Mouse (Mus musculus): ENCODE results near the gene Usp38. TPM values are rescaled to one million over a fixed set of nuclear protein-coding genes. Genes with fewer than 3 reads are reported as not detected.
A peak's percentile ranks its signal among the peaks of the same experiment; 100 is the strongest.

Gene Usp38
- polyA plus RNA-seq, 1 experiment: 15.2 TPM

GRCm38 (mm10) chr8:80961070-80961609 is 53.6 kb downstream of the Usp38 start:
- TF ChIP-seq CTCF (IDR thresholded peaks at IDR 0.05; ENCODE audit: borderline replicate concordance, extremely low read depth, insufficient read depth, insufficient read length) (no peak), POLR2A (IDR thresholded peaks at IDR 0.05; ENCODE audit: borderline replicate concordance, extremely low read depth, insufficient read depth, insufficient read length, poor library complexity, severe bottlenecking) (no peak)
- DNase-seq (ENCODE audit: low read depth): no peak

- DNase-seq (ENCODE audit: low read depth): no peak
- no peak for TF ChIP-seq POLR2A (IDR thresholded peaks at IDR 0.05; ENCODE audit: borderline replicate concordance, extremely low read depth, insufficient read depth, insufficient read length, poor library complexity, severe bottlenecking)
- TF ChIP-seq CTCF (IDR thresholded peaks at IDR 0.05; ENCODE audit: borderline replicate concordance, extremely low read depth, insufficient read depth, insufficient read length): no peak
Observed at GRCm38 (mm10) chr8:80959588-80960268, 55.0 kb downstream of the Usp38 start.

- TF ChIP-seq CTCF (IDR thresholded peaks at IDR 0.05; ENCODE audit: borderline replicate concordance, extremely low read depth, insufficient read depth, insufficient read length) (no peak), POLR2A (IDR thresholded peaks at IDR 0.05; ENCODE audit: borderline replicate concordance, extremely low read depth, insufficient read depth, insufficient read length, poor library complexity, severe bottlenecking) (no peak)
- no peak for DNase-seq (ENCODE audit: low read depth)
Observed at GRCm38 (mm10) chr8:80957776-80958175, 57.0 kb downstream of the Usp38 start.

GRCm38 (mm10) chr8:80952973-80953372 is 61.8 kb downstream of the Usp38 start:
- DNase-seq (ENCODE audit: low read depth): no peak
- TF ChIP-seq CTCF (IDR thresholded peaks at IDR 0.05; ENCODE audit: borderline replicate concordance, extremely low read depth, insufficient read depth, insufficient read length): no peak
- no peak for TF ChIP-seq POLR2A (IDR thresholded peaks at IDR 0.05; ENCODE audit: borderline replicate concordance, extremely low read depth, insufficient read depth, insufficient read length, poor library complexity, severe bottlenecking)

GRCm38 (mm10) chr8:80952235-80952915 is 62.4 kb downstream of the Usp38 start:
- DNase-seq (ENCODE audit: low read depth): peak; percentile 70
- TF ChIP-seq CTCF (IDR thresholded peaks at IDR 0.05; ENCODE audit: borderline replicate concordance, extremely low read depth, insufficient read depth, insufficient read length): no peak
- TF ChIP-seq POLR2A (IDR thresholded peaks at IDR 0.05; ENCODE audit: borderline replicate concordance, extremely low read depth, insufficient read depth, insufficient read length, poor library complexity, severe bottlenecking): no peak

- TF ChIP-seq CTCF (IDR thresholded peaks at IDR 0.05; ENCODE audit: borderline replicate concordance, extremely low read depth, insufficient read depth, insufficient read length) (no peak), POLR2A (IDR thresholded peaks at IDR 0.05; ENCODE audit: borderline replicate concordance, extremely low read depth, insufficient read depth, insufficient read length, poor library complexity, severe bottlenecking) (no peak)
- no peak for DNase-seq (ENCODE audit: low read depth)
Observed at GRCm38 (mm10) chr8:80948405-80949183, 66.1 kb downstream of the Usp38 start.

GRCm38 (mm10) chr8:80943742-80944141 is 71.0 kb downstream of the Usp38 start:
- no peak for DNase-seq (ENCODE audit: low read depth)
- no peak for TF ChIP-seq POLR2A (IDR thresholded peaks at IDR 0.05; ENCODE audit: borderline replicate concordance, extremely low read depth, insufficient read depth, insufficient read length, poor library complexity, severe bottlenecking)
- TF ChIP-seq CTCF (IDR thresholded peaks at IDR 0.05; ENCODE audit: borderline replicate concordance, extremely low read depth, insufficient read depth, insufficient read length): no peak

- no peak for DNase-seq (ENCODE audit: low read depth)
- TF ChIP-seq POLR2A (IDR thresholded peaks at IDR 0.05; ENCODE audit: borderline replicate concordance, extremely low read depth, insufficient read depth, insufficient read length, poor library complexity, severe bottlenecking): no peak
- TF ChIP-seq CTCF (IDR thresholded peaks at IDR 0.05; ENCODE audit: borderline replicate concordance, extremely low read depth, insufficient read depth, insufficient read length): no peak
Observed at GRCm38 (mm10) chr8:80941621-80942020, 73.1 kb downstream of the Usp38 start.

GRCm38 (mm10) chr8:80937814-80938650 is 76.7 kb downstream of the Usp38 start:
- TF ChIP-seq CTCF (IDR thresholded peaks at IDR 0.05; ENCODE audit: borderline replicate concordance, extremely low read depth, insufficient read depth, insufficient read length) (no peak), POLR2A (IDR thresholded peaks at IDR 0.05; ENCODE audit: borderline replicate concordance, extremely low read depth, insufficient read depth, insufficient read length, poor library complexity, severe bottlenecking) (no peak)
- DNase-seq (ENCODE audit: low read depth): peak; percentile 45

Other genes starting within 250 kb of the Usp38 start
- gene Gab1, start 134.4 kb downstream of the Usp38 start, polyA plus RNA-seq (2012; rRNA removed): 23.7 and 26.5 TPM in 2 replicates